Mouse (Mus musculus) stomach, postnatal 0 days (tissue): ENCODE measurements around the gene D630023F18Rik.

Experiments used
- CTCF ChIP-seq: IDR thresholded peaks from 2 replicates; pipeline ENCODE4 v1.5.1; 2016; ENCODE audit warnings: antibody characterized with exemption, low read depth, mild to moderate bottlenecking, moderate library complexity
- EP300 ChIP-seq: optimal IDR thresholded peaks from 2 replicates; pipeline ENCODE3; 2016; ENCODE audit warnings: antibody characterized with exemption

GRCm38 (mm10) chr1:65147971-65148370, 25.0 kb upstream of the D630023F18Rik start:
- TF ChIP-seq EP300 = no peak
- no peak for TF ChIP-seq CTCF
